21 mouse cellular contexts compared by ENCODE assay signal in genomic region chr17:72111528-72111927, GRCm38 (mm10).
DNase-seq lines count a peak whose midpoint lies in the region; ATAC-seq and TF ChIP-seq lines count a peak whose summit lies in the region.
"Had no signal": no experiment of that assay in that cellular context is flagged by ENCODE, and none has a peak within 500 bp of the region (broad histone marks: within the 10 kb centered on the region; RNA-seq: fewer than 3 reads in every experiment).

No protein-coding gene starts in this region.

- no peaks in the 10 kb centered on the region for H3K36me3 ChIP-seq in forebrain, embryonic 13.5 days (ENCODE audit: poor library complexity, severe bottlenecking)
- H3K36me3 ChIP-seq in forebrain, embryonic 12.5 days (replicated peaks), result no peaks in the 10 kb centered on the region
- H3K36me3 ChIP-seq in lung, embryonic 14.5 days (ENCODE audit: insufficient read depth), result no peaks in the 10 kb centered on the region
- H3K36me3 ChIP-seq in stomach, embryonic 14.5 days (ENCODE audit: control insufficient read depth, insufficient read depth, low read length), result no peaks in the 10 kb centered on the region
- no peaks in the 10 kb centered on the region for H3K36me3 ChIP-seq in stomach, postnatal 0 days (ENCODE audit: control insufficient read depth, insufficient read depth, low read length)
- H3K36me3 ChIP-seq: embryonic facial prominence, embryonic 13.5 days; heart, embryonic 10.5 days; hindbrain, embryonic 12.5 days; intestine, embryonic 15.5 days had no signal

- no peak for TF ChIP-seq EP300 in stomach, postnatal 0 days (optimal IDR thresholded peaks at IDR 0.05)

- H3K27ac ChIP-seq in forebrain, embryonic 13.5 days, result peak overlapping the region; percentile 48; the same call in 1 of the 2 replicates
- H3K27ac ChIP-seq in forebrain, embryonic 12.5 days, result no peak overlapping the region
- H3K27ac ChIP-seq in lung, embryonic 14.5 days (ENCODE audit: low read depth), result no peak overlapping the region
- H3K27ac ChIP-seq in stomach, embryonic 14.5 days (ENCODE audit: low read length), result no peak overlapping the region
- no peak overlapping the region for H3K27ac ChIP-seq in stomach, postnatal 0 days (replicated peaks)
- H3K27ac ChIP-seq: embryonic facial prominence, embryonic 13.5 days; heart, embryonic 10.5 days; hindbrain, embryonic 12.5 days; intestine, embryonic 15.5 days had no signal

- peak; percentile 27 for DNase-seq in lung, embryonic 14.5 days
- no peak for DNase-seq in lung, postnatal 25 days (ENCODE audit: low spot score)
- no peak for DNase-seq in stomach, postnatal 0 days (ENCODE audit: low spot score)
- DNase-seq in layer of hippocampus, adult 11-12 months (ENCODE audit: low spot score), result no peak
- DNase-seq: adrenal gland, postnatal 10 days; B cell, adult 2 months; cerebellum, adult 18-20 months; cerebellum, adult 9-11 months; cerebellum, postnatal 36 days; gastrocnemius, postnatal 10 days; heart, adult 18-20 months; heart, postnatal 10 days; heart, postnatal 4 days had no signal

- WGBS in forebrain, embryonic 13.5 days, result 83% methylated on average over 4 of the region's 4 CpGs
- 91% methylated on average over 4 of the region's 4 CpGs for WGBS in forebrain, embryonic 12.5 days
- 80% methylated on average over 4 of the region's 4 CpGs for WGBS in lung, embryonic 14.5 days
- 89% methylated on average over 4 of the region's 4 CpGs for WGBS in stomach, embryonic 14.5 days
- WGBS in stomach, postnatal 0 days, result 89% methylated on average over 4 of the region's 4 CpGs

- no peak overlapping the region for H3K9ac ChIP-seq in forebrain, embryonic 13.5 days
- H3K9ac ChIP-seq in forebrain, embryonic 12.5 days, result no peak overlapping the region
- no peak overlapping the region for H3K9ac ChIP-seq in lung, embryonic 14.5 days
- 0 out of 2 replicates have a peak overlapping the region, but pooled peaks have one; percentile 6 for H3K9ac ChIP-seq in stomach, embryonic 14.5 days (replicated peaks; ENCODE audit: low read depth, low read length)
- H3K9ac ChIP-seq in stomach, postnatal 0 days (ENCODE audit: low read length), result no peak overlapping the region
- H3K9ac ChIP-seq: embryonic facial prominence, embryonic 13.5 days; hindbrain, embryonic 12.5 days; intestine, embryonic 15.5 days had no signal

- H3K4me1 ChIP-seq in forebrain, embryonic 13.5 days, result peaks cover 28% of the 10 kb centered on the region
- H3K4me1 ChIP-seq in forebrain, embryonic 12.5 days, result peaks cover 7% of the 10 kb centered on the region
- H3K4me1 ChIP-seq in lung, embryonic 14.5 days (ENCODE audit: insufficient read depth), result no peaks in the 10 kb centered on the region
- H3K4me1 ChIP-seq in stomach, embryonic 14.5 days (ENCODE audit: control insufficient read depth, insufficient read depth, low read length), result no peaks in the 10 kb centered on the region
- H3K4me1 ChIP-seq in stomach, postnatal 0 days (replicated peaks; ENCODE audit: control insufficient read depth, insufficient read depth), result no peaks in the 10 kb centered on the region
- H3K4me1 ChIP-seq: embryonic facial prominence, embryonic 13.5 days; heart, embryonic 10.5 days; intestine, embryonic 15.5 days had no signal

- no peak overlapping the region for H3K4me3 ChIP-seq in forebrain, embryonic 13.5 days
- no peak overlapping the region for H3K4me3 ChIP-seq in forebrain, embryonic 12.5 days (replicated peaks)
- H3K4me3 ChIP-seq in lung, embryonic 14.5 days (ENCODE audit: low read depth, low read length), result no peak overlapping the region
- no peak overlapping the region for H3K4me3 ChIP-seq in stomach, embryonic 14.5 days (ENCODE audit: low read depth, low read length)
- H3K4me3 ChIP-seq in stomach, postnatal 0 days (ENCODE audit: low read depth, low read length), result no peak overlapping the region
- H3K4me3 ChIP-seq: embryonic facial prominence, embryonic 13.5 days; heart, embryonic 10.5 days; hindbrain, embryonic 12.5 days; intestine, embryonic 15.5 days had no signal

- H3K4me2 ChIP-seq in forebrain, embryonic 13.5 days, result no peak overlapping the region
- no peak overlapping the region for H3K4me2 ChIP-seq in forebrain, embryonic 12.5 days
- no peak overlapping the region for H3K4me2 ChIP-seq in lung, embryonic 14.5 days
- H3K4me2 ChIP-seq in stomach, embryonic 14.5 days (replicated peaks; ENCODE audit: low read depth, low read length), result no peak overlapping the region
- no peak overlapping the region for H3K4me2 ChIP-seq in stomach, postnatal 0 days (replicated peaks; ENCODE audit: low read depth)
- H3K4me2 ChIP-seq: embryonic facial prominence, embryonic 13.5 days; hindbrain, embryonic 12.5 days; intestine, embryonic 15.5 days had no signal

- ATAC-seq in forebrain, embryonic 13.5 days, result peak; percentile 28
- ATAC-seq in forebrain, embryonic 12.5 days (ENCODE audit: low FRiP score), result no peak
- ATAC-seq in lung, embryonic 14.5 days (ENCODE audit: insufficient read depth), result no peak
- ATAC-seq in stomach, embryonic 14.5 days (ENCODE audit: insufficient number of reproducible peaks, insufficient read depth, low FRiP score, low read depth), result no peak
- ATAC-seq in stomach, postnatal 0 days (ENCODE audit: low FRiP score, low TSS enrichment), result no peak
- ATAC-seq: CD4-positive, CD25-positive, alpha-beta regulatory T cell, adult 4 months; intestine, embryonic 15.5 days had no signal

- H3K9me3 ChIP-seq in forebrain, embryonic 13.5 days (replicated peaks), result no peaks in the 10 kb centered on the region
- H3K9me3 ChIP-seq in forebrain, embryonic 12.5 days, result no peaks in the 10 kb centered on the region
- H3K9me3 ChIP-seq in lung, embryonic 14.5 days (ENCODE audit: low read depth, low read length), result no peaks in the 10 kb centered on the region
- H3K9me3 ChIP-seq in stomach, embryonic 14.5 days (ENCODE audit: control insufficient read depth, low read depth, low read length), result no peaks in the 10 kb centered on the region
- no peaks in the 10 kb centered on the region for H3K9me3 ChIP-seq in stomach, postnatal 0 days (ENCODE audit: control insufficient read depth, low read length)
- H3K9me3 ChIP-seq: embryonic facial prominence, embryonic 13.5 days; heart, embryonic 10.5 days; hindbrain, embryonic 12.5 days; intestine, embryonic 15.5 days had no signal

- H3K27me3 ChIP-seq in forebrain, embryonic 13.5 days, result no peaks in the 10 kb centered on the region
- no peaks in the 10 kb centered on the region for H3K27me3 ChIP-seq in forebrain, embryonic 12.5 days
- H3K27me3 ChIP-seq in lung, embryonic 14.5 days (ENCODE audit: insufficient read depth, low read length), result no peaks in the 10 kb centered on the region
- no peaks in the 10 kb centered on the region for H3K27me3 ChIP-seq in stomach, embryonic 14.5 days (ENCODE audit: control insufficient read depth, insufficient read depth, low read length)
- H3K27me3 ChIP-seq in stomach, postnatal 0 days (ENCODE audit: control insufficient read depth, insufficient read depth, low read length), result no peaks in the 10 kb centered on the region
- H3K27me3 ChIP-seq: embryonic facial prominence, embryonic 13.5 days; hindbrain, embryonic 12.5 days; intestine, embryonic 15.5 days had no signal

- no peak for TF ChIP-seq CTCF in lung, embryonic 14.5 days (IDR thresholded peaks at IDR 0.05; ENCODE audit: low read depth)
- no peak for TF ChIP-seq CTCF in stomach, postnatal 0 days (IDR thresholded peaks at IDR 0.05; ENCODE audit: low read depth)
